Mouse (Mus musculus): Measurements from ENCODE around the gene Dap. TPM values are rescaled to one million over a fixed set of nuclear protein-coding genes. Genes with fewer than 3 reads are reported as not detected.

Dap gene
- 112 and 125 TPM in 2 replicates for polyA plus RNA-seq (2015; fragmentation: Nextera tagmentation; extraction: Ambion mirVana)

- Histone ChIP-seq H3K4me1 (peaks cover 2% of the 10 kb centered on the region; the same call in 1 of the 2 replicates), H3K27ac (peak within 1 kb of the TSS; percentile 91), H3K4me2 (peak within 1 kb of the TSS; percentile 68), H3K9ac (peak within 1 kb of the TSS; percentile 89), H3K4me3 (peak within 1 kb of the TSS; percentile 91), H3K27me3 (no peaks in the 10 kb centered on the region), H3K36me3 (no peaks in the 10 kb centered on the region), H3K9me3 (no peaks in the 10 kb centered on the region)
- under 1% methylated on average over 67 of the region's 67 CpGs for WGBS
- peak; percentile 97 for ATAC-seq (ENCODE audit: insufficient number of reproducible peaks, low FRiP score, low TSS enrichment, low read depth)
These were observed at the start of gene Dap for GRCm38 (mm10) chr15:31224135-31224761. Gene Dap (plus strand): TSS chr15:31224314.

- H3K27ac ChIP-seq = no peak overlapping the region
- ATAC-seq (ENCODE audit: insufficient number of reproducible peaks, low FRiP score, low TSS enrichment, low read depth) = peak; percentile 69; the same call in 1 of the 2 replicates
- WGBS = 10% methylated on average over 8 of the region's 8 CpGs
- H3K27me3 ChIP-seq = no peaks in the 10 kb centered on the region
- H3K36me3 ChIP-seq = no peaks in the 10 kb centered on the region
- peak overlapping the region; percentile 27; the same call in 1 of the 2 replicates for H3K4me2 ChIP-seq
- H3K9me3 ChIP-seq = no peaks in the 10 kb centered on the region
- H3K4me1 ChIP-seq = no peaks in the 10 kb centered on the region
- no peak overlapping the region for H3K9ac ChIP-seq
- no peak overlapping the region for H3K4me3 ChIP-seq
These were observed 47.5 kb upstream of the Dap start for GRCm38 (mm10) chr15:31176566-31176965.

- Histone ChIP-seq H3K4me1 (peaks cover 8% of the 10 kb centered on the region), H3K27me3 (no peaks in the 10 kb centered on the region), H3K36me3 (no peaks in the 10 kb centered on the region), H3K9me3 (no peaks in the 10 kb centered on the region), H3K27ac (no peak overlapping the region), H3K4me3 (no peak overlapping the region), H3K4me2 (no peak overlapping the region), H3K9ac (no peak overlapping the region)
- no peak for ATAC-seq (ENCODE audit: insufficient number of reproducible peaks, low FRiP score, low TSS enrichment, low read depth)
- WGBS = 49% methylated on average over 12 of the region's 12 CpGs
These were observed 39.3 kb upstream of the Dap start for GRCm38 (mm10) chr15:31184651-31185443.

GRCm38 (mm10) chr15:31185506-31185905, 38.6 kb upstream of the Dap start:
- Histone ChIP-seq H3K4me1 (peaks cover 8% of the 10 kb centered on the region), H3K27me3 (no peaks in the 10 kb centered on the region), H3K27ac (no peak overlapping the region), H3K4me2 (no peak overlapping the region), H3K9me3 (no peaks in the 10 kb centered on the region), H3K9ac (no peak overlapping the region), H3K4me3 (no peak overlapping the region), H3K36me3 (no peaks in the 10 kb centered on the region)
- 75% methylated on average over 5 of the region's 5 CpGs for WGBS
- ATAC-seq (ENCODE audit: insufficient number of reproducible peaks, low FRiP score, low TSS enrichment, low read depth) = no peak

- Histone ChIP-seq H3K4me1 (peaks cover 8% of the 10 kb centered on the region), H3K9me3 (no peaks in the 10 kb centered on the region), H3K9ac (no peak overlapping the region), H3K27me3 (no peaks in the 10 kb centered on the region), H3K4me3 (no peak overlapping the region), H3K4me2 (no peak overlapping the region), H3K27ac (0 out of 2 replicates have a peak overlapping the region, but pooled peaks have one; percentile 50), H3K36me3 (no peaks in the 10 kb centered on the region)
- WGBS = 61% methylated on average over 6 of the region's 6 CpGs
- no peak for ATAC-seq (ENCODE audit: insufficient number of reproducible peaks, low FRiP score, low TSS enrichment, low read depth)
These were observed 37.7 kb upstream of the Dap start for GRCm38 (mm10) chr15:31186371-31186901.

GRCm38 (mm10) chr15:31192563-31192962, 31.6 kb upstream of the Dap start:
- no peaks in the 10 kb centered on the region for H3K27me3 ChIP-seq
- 90% methylated on average over 1 of the region's 1 CpGs for WGBS
- no peak overlapping the region for H3K27ac ChIP-seq
- ATAC-seq (ENCODE audit: insufficient number of reproducible peaks, low FRiP score, low TSS enrichment, low read depth) = no peak
- H3K4me2 ChIP-seq = no peak overlapping the region
- H3K4me3 ChIP-seq = no peak overlapping the region
- peaks cover 1% of the 10 kb centered on the region; the same call in 1 of the 2 replicates for H3K4me1 ChIP-seq
- no peak overlapping the region for H3K9ac ChIP-seq
- H3K9me3 ChIP-seq = no peaks in the 10 kb centered on the region
- no peaks in the 10 kb centered on the region for H3K36me3 ChIP-seq

GRCm38 (mm10) chr15:31195776-31196175, 28.3 kb upstream of the Dap start:
- H3K4me3 ChIP-seq = no peak overlapping the region
- no peaks in the 10 kb centered on the region for H3K4me1 ChIP-seq
- H3K9ac ChIP-seq = no peak overlapping the region
- 79% methylated on average over 6 of the region's 6 CpGs for WGBS
- H3K36me3 ChIP-seq = no peaks in the 10 kb centered on the region
- H3K27me3 ChIP-seq = no peaks in the 10 kb centered on the region
- no peak for ATAC-seq (ENCODE audit: insufficient number of reproducible peaks, low FRiP score, low TSS enrichment, low read depth)
- H3K27ac ChIP-seq = no peak overlapping the region
- H3K4me2 ChIP-seq = no peak overlapping the region
- H3K9me3 ChIP-seq = no peaks in the 10 kb centered on the region

- no peak overlapping the region for H3K9ac ChIP-seq
- no peaks in the 10 kb centered on the region for H3K4me1 ChIP-seq
- no peak overlapping the region for H3K27ac ChIP-seq
- WGBS = 77% methylated on average over 9 of the region's 9 CpGs
- H3K27me3 ChIP-seq = no peaks in the 10 kb centered on the region
- ATAC-seq (ENCODE audit: insufficient number of reproducible peaks, low FRiP score, low TSS enrichment, low read depth) = no peak
- H3K4me3 ChIP-seq = no peak overlapping the region
- no peaks in the 10 kb centered on the region for H3K36me3 ChIP-seq
- H3K9me3 ChIP-seq = no peaks in the 10 kb centered on the region
- H3K4me2 ChIP-seq = no peak overlapping the region
These were observed 16.6 kb upstream of the Dap start for GRCm38 (mm10) chr15:31207346-31208093.

DNA sequence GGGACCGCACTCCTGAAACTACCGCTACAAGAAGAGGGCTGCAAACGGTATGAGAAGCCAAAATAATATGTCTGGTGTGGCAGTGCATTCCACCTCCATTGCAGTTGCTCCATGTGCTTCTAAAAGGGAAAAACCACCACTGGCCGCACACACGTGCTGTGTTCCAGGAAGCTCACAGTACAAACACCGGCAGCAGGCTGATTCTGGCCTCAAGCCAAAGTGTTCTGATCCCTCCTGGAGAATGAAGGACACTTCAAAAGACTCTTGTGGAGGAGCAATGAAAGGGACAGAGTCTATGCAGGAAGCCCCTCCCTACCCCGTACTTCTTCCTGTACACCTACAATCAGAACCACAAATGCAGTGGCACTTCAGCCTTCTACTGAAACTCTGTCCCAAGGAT, 12.2 kb upstream of the Dap start:
- Histone ChIP-seq H3K36me3 (no peaks in the 10 kb centered on the region), H3K27me3 (no peaks in the 10 kb centered on the region), H3K4me2 (no peak overlapping the region), H3K27ac (no peak overlapping the region), H3K4me1 (no peaks in the 10 kb centered on the region), H3K9ac (no peak overlapping the region), H3K9me3 (no peaks in the 10 kb centered on the region), H3K4me3 (no peak overlapping the region)
- WGBS = 55% methylated on average over 7 of the region's 7 CpGs
- no peak for ATAC-seq (ENCODE audit: insufficient number of reproducible peaks, low FRiP score, low TSS enrichment, low read depth)

DNA sequence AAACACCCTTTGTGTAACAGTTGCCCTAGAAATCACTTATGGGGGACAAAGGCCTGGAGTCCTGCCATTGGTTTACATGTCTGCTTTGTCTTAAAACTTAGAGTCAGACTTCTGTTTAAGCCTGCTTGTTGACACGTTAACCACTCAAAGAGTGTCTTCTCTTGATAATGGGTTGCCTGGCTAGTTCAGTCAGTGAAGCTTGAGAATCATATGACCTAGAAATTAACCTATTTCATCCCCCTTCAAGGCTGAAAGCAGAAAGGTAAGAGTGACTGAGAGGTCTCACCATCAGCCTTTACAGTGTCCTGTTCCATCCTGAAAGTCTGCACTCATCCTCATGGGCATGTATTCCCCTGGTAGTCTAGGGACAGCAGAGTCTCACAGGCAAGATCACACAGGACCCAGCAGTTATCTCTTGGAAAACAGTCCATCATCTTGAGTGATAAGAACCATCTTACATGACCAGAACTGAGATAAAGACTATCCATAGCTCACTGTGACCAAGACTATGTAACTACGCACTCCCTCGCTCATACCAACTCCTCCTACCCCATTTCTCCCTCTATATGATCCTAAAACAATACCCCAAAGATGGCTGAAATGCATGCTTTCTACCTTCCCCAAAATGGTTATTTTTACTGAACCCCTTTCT, 10.4 kb upstream of the Dap start:
- Histone ChIP-seq H3K27ac (no peak overlapping the region), H3K36me3 (no peaks in the 10 kb centered on the region), H3K4me2 (no peak overlapping the region), H3K9ac (no peak overlapping the region), H3K9me3 (no peaks in the 10 kb centered on the region), H3K4me3 (no peak overlapping the region), H3K4me1 (no peaks in the 10 kb centered on the region), H3K27me3 (no peaks in the 10 kb centered on the region)
- ATAC-seq (ENCODE audit: insufficient number of reproducible peaks, low FRiP score, low TSS enrichment, low read depth) = no peak
- 92% methylated on average over 3 of the region's 3 CpGs for WGBS

- no peak for ATAC-seq (ENCODE audit: insufficient number of reproducible peaks, low FRiP score, low TSS enrichment, low read depth)
- Histone ChIP-seq H3K27me3 (no peaks in the 10 kb centered on the region), H3K4me1 (peaks cover 2% of the 10 kb centered on the region; the same call in 1 of the 2 replicates), H3K9ac (no peak overlapping the region), H3K9me3 (no peaks in the 10 kb centered on the region), H3K36me3 (no peaks in the 10 kb centered on the region), H3K4me3 (no peak overlapping the region), H3K27ac (no peak overlapping the region), H3K4me2 (no peak overlapping the region)
- 68% methylated on average over 6 of the region's 6 CpGs for WGBS
These were observed 1.9 kb upstream of the Dap start for GRCm38 (mm10) chr15:31222216-31222615.
